Mouse (Mus musculus) lung, postnatal 10 days (tissue): Measurements from ENCODE around the gene Gm18596.
"Not testable (repeated sequence)": the region's sequence is repeated elsewhere in the genome, so short reads cannot be mapped to it uniquely, and the experiment has no call there.

Experiments used
- DNase-seq: peaks from one replicate; pipeline ENCODE4 v3.0.0; 2021

Gene Gm18596

GRCm38 (mm10) chr10:77741924-77742688, at the start of gene Gm18596:
Gene Gm18596, minus strand, starts transcription at chr10:77742638.
- not testable (repeated sequence) for DNase-seq

DNA sequence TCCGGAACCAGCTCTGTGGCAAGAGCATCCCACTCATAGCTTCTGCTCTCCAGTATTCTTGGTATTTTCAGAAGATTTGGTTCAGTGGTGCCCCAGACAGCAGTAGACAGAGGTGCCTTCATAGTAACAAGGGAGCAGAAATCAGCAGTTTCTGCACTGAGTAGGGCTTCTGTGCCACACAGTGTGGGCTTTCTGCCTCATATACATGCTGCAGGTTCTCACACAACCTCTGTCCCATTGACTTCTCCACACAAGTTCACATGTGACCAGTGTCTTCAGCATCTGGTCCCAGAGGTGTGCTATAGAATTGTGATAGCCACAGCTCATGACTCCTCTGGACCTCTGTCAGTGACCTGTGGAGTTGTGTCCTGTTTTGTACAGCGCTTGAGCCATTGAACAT, 46.2 kb upstream of the Gm18596 start:
- no peak for DNase-seq

GRCm38 (mm10) chr10:77787876-77788275, 45.4 kb upstream of the Gm18596 start, which contains the start of gene Gm7137:
Gene Gm7137, minus strand, starts transcription at chr10:77788200.
- not testable (repeated sequence) for DNase-seq

DNA sequence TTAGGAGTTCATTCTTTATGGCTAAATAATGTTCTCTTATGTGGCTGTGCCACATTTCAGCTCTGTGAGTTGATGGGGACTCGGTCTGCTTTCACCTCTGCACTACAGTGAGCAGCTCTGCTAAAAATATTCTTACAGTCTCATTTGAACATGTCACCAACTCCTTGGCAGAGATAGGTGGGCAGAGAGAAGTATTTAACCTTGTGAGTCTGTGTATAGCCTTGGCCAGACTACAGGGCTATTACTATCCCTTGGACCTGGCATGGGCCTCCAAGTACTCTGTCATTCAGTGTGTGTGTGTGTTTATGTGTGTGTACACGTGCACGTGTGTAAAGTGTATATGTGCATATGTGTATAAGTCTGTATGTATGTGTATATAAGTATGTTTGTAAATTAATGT, 41.0 kb upstream of the Gm18596 start:
- DNase-seq: not testable (repeated sequence)

GRCm38 (mm10) chr10:77782442-77782841, 40.0 kb upstream of the Gm18596 start, which contains the start of gene Gm3250:
Gene Gm3250, minus strand, starts transcription at chr10:77782542.
- DNase-seq: not testable (repeated sequence)

GRCm38 (mm10) chr10:77776844-77777243, 34.4 kb upstream of the Gm18596 start, which contains the start of gene Gm7138:
Gene Gm7138, minus strand, starts transcription at chr10:77776944.
- DNase-seq: not testable (repeated sequence)

DNA sequence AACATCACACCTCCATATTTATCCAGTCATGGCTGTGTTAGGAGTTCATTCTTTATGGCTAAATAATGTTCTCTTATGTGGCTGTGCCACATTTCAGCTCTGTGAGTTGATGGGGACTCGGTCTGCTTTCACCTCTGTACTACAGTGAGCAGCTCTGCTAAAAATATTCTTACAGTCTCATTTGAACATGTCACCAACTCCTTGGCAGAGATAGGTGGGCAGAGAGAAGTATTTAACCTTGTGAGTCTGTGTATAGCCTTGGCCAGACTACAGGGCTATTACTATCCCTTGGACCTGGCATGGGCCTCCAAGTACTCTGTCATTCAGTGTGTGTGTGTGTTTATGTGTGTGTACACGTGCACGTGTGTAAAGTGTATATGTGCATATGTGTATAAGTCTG, 29.7 kb upstream of the Gm18596 start:
- not testable (repeated sequence) for DNase-seq

- DNase-seq: not testable (repeated sequence)
Measured at GRCm38 (mm10) chr10:77771225-77771624, 28.8 kb upstream of the Gm18596 start, which contains the start of gene Gm3238. Gene Gm3238, minus strand, starts transcription at chr10:77771325.

- DNase-seq: no peak
Measured at GRCm38 (mm10) chr10:77769727-77770126, 27.3 kb upstream of the Gm18596 start.

DNA sequence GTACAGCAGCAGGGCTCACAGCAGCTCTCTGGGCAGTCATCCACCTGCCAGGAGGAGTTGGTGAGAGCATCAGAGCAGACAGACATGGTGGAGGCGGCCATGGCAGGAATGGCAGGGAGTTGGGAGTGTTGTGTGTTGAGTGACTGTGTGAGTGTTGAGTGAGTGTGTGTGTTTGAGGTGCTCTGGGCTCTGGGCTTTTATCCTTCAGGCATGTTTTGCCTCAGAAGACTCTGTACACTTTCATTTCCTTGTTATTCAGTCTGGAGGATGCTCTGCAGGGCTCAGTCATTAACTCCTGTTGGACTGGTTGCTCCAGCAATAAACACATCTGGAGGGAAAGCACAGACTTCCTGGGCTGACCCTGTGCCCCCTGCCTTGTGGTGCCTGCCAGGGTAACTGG, 17.1 kb upstream of the Gm18596 start, which contains the start of gene Gm3233:
Gm3233 (minus strand) TSS at position 101 of the 400 bp plus-strand sequence.
- not testable (repeated sequence) for DNase-seq

GRCm38 (mm10) chr10:77753448-77753847, 11.0 kb upstream of the Gm18596 start:
- DNase-seq: no peak

- DNase-seq: not testable (repeated sequence)
Measured at GRCm38 (mm10) chr10:77752312-77752711, 9.9 kb upstream of the Gm18596 start.

DNA sequence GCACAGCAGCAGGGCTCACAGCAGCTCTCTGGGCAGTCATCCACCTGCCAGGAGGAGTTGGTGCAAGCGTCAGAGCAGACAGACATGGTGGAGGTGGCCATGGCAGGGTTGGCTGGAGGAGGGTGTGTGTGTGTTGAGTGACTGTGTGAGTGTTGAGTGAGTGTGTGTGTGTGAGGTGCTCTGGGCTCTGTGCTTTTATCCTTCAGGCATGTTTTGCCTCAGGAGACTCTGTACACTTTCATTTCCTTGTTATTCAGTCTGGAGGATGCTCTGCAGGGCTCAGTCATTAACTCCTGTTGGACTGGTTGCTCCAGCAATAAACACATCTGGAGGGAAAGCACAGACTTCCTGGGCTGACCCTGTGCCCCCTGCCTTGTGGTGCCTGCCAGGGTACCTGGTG, 8.8 kb upstream of the Gm18596 start, which contains the start of gene Gm9736:
Gm9736 (minus strand) TSS at position 101 of the 400 bp plus-strand sequence.
- DNase-seq: not testable (repeated sequence)

DNA sequence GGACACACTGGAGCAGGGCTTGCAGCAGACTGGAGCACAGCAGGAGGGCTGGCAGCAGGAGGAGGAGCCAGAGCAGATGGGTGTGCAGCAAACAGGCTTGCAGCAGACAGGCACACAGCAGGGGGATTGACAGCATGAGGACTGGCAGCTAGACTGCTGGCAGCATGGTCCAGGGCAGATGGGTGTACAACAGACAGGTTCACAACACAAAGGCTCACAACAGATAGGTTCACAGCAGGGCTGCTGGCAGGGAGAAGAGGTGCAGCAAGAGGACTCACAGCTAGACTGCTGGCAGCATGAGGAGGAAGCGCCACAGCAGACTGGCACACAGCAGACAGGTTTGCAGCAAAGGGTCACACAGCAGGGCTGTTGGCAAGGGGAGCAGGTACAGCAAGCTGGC, 8.2 kb upstream of the Gm18596 start:
- not testable (repeated sequence) for DNase-seq

- no peak for DNase-seq
Measured at GRCm38 (mm10) chr10:77738929-77739328, 3.5 kb downstream of the Gm18596 start.

- no peak for DNase-seq
Measured at GRCm38 (mm10) chr10:77735928-77736327, 6.5 kb downstream of the Gm18596 start.

DNA sequence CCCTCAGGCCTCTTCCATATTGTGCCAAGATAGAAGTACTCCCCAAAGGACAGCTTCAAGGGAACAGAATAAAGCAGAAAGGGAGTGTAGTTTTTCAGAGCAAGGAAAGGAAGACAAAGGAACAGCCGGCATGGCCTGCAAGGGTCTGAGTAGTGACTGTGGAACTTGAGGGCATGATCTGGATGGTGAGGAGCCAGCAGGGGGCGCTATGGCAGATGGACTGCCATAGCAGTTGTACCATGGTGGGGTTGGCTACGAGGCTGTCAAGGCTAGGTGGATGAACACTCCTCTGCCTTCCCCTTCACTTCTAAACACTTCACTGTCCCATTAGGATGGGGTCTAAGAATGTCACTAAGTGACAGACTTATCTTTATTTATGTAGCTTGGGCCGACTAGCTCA, 13.2 kb downstream of the Gm18596 start:
- DNase-seq: no peak

- no peak for DNase-seq
Measured at GRCm38 (mm10) chr10:77728280-77728679, 14.2 kb downstream of the Gm18596 start.

- DNase-seq: no peak
Measured at GRCm38 (mm10) chr10:77726186-77726585, 16.3 kb downstream of the Gm18596 start, which contains the start of gene Gm10100. Gene Gm10100, plus strand, starts transcription at chr10:77726486.

- DNase-seq: no peak
Measured at GRCm38 (mm10) chr10:77724855-77725254, 17.6 kb downstream of the Gm18596 start.

GRCm38 (mm10) chr10:77720299-77720698, 22.1 kb downstream of the Gm18596 start, which contains the start of gene Krtap12-1:
Gene Krtap12-1, plus strand, starts transcription at chr10:77720599.
- DNase-seq: not testable (repeated sequence)

DNA sequence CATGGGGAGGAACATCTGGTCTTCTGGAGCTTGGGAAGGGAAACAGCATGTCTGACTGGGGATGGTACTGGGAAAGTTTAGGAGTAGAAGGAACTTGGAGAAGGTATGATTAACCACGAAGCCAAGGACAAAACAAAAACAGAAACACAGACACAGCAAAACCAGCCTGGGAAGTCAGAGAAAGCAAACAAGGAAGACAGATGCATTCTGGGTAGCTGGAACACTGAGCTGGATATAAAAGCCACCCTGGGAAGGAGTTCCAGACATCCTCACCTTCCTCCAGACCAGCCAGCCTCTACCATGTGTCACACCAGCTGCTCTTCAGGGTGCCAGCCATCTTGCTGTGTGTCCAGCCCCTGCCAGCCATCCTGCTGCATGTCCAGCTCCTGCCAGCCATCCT, 26.9 kb downstream of the Gm18596 start, which contains the start of gene Gm10142:
Gm10142 (plus strand) TSS at position 301 of the 400 bp plus-strand sequence.
- no peak for DNase-seq

DNA sequence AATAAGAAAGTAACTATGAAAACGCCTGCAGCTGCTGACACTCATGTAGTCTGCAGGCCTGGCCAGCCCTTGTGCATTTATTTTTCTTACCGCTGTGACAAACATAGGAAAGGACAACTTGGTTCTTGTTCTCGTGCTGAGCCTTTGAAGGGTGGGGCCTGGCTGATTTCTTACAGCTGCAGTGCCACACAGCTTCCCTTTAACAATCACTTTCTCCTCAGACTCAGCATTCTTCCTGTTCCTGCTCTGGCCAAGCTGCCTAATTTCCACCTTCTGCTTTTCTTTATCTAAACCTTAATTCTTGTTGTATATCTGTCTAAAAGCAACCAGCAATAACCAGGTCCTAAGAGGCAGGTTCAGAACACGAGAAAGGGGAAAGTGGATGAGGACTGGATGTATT, 28.7 kb downstream of the Gm18596 start:
- no peak for DNase-seq

GRCm38 (mm10) chr10:77711157-77711556, 31.3 kb downstream of the Gm18596 start, which contains the start of gene Gm10024:
Gene Gm10024, plus strand, starts transcription at chr10:77711457.
- not testable (repeated sequence) for DNase-seq
